Mouse (Mus musculus): ENCODE results near the gene Senp1. TPM values are rescaled to one million over a fixed set of nuclear protein-coding genes. Genes with fewer than 3 reads are reported as not detected.

Senp1 gene
- polyA plus RNA-seq, 1 experiment, result 10.3 TPM

- peak within 1 kb of the TSS; percentile 57 for H3K4me3 ChIP-seq (ENCODE audit: insufficient read depth, low read length)
- H3K4me1 ChIP-seq (ENCODE audit: control insufficient read depth, insufficient read depth, low read length), result no peaks in the 10 kb centered on the region
- TF ChIP-seq POLR2A (IDR thresholded peaks at IDR 0.05; ENCODE audit: extremely low read depth, insufficient read depth, low read length), result no peak
- TF ChIP-seq CTCF (IDR thresholded peaks at IDR 0.05; ENCODE audit: extremely low read depth, insufficient read depth, low read length), result no peak
- H3K27ac ChIP-seq (ENCODE audit: insufficient read depth, low read length), result peak within 1 kb of the TSS; percentile 84
Measured at GRCm38 (mm10) chr15:98092372-98093120, 998 bp downstream of the Senp1 start, which contains the start of gene Pfkm. Gene Pfkm, plus strand, starts transcription at chr15:98092589.

- TF ChIP-seq CTCF (IDR thresholded peaks at IDR 0.05; ENCODE audit: extremely low read depth, insufficient read depth, low read length), result no peak
- no peak for TF ChIP-seq POLR2A (IDR thresholded peaks at IDR 0.05; ENCODE audit: extremely low read depth, insufficient read depth, low read length)
- Histone ChIP-seq H3K4me1 (ENCODE audit: control insufficient read depth, insufficient read depth, low read length) (no peaks in the 10 kb centered on the region), H3K27ac (ENCODE audit: insufficient read depth, low read length) (no peak overlapping the region), H3K4me3 (ENCODE audit: insufficient read depth, low read length) (no peak overlapping the region; the same call in 1 of the 2 replicates)
Measured at GRCm38 (mm10) chr15:98091841-98092240, 1.7 kb downstream of the Senp1 start.

- no peaks in the 10 kb centered on the region for H3K4me1 ChIP-seq (ENCODE audit: control insufficient read depth, insufficient read depth, low read length)
- H3K4me3 ChIP-seq (ENCODE audit: insufficient read depth, low read length), result no peak overlapping the region
- TF ChIP-seq CTCF (IDR thresholded peaks at IDR 0.05; ENCODE audit: extremely low read depth, insufficient read depth, low read length) (peak; percentile 40), POLR2A (IDR thresholded peaks at IDR 0.05; ENCODE audit: extremely low read depth, insufficient read depth, low read length) (no peak)
- no peak overlapping the region for H3K27ac ChIP-seq (ENCODE audit: insufficient read depth, low read length)
Measured at GRCm38 (mm10) chr15:98089421-98090183, 3.9 kb downstream of the Senp1 start.

GRCm38 (mm10) chr15:98088889-98089288, 4.7 kb downstream of the Senp1 start:
- no peaks in the 10 kb centered on the region for H3K4me1 ChIP-seq (ENCODE audit: control insufficient read depth, insufficient read depth, low read length)
- no peak for TF ChIP-seq CTCF (IDR thresholded peaks at IDR 0.05; ENCODE audit: extremely low read depth, insufficient read depth, low read length)
- no peak for TF ChIP-seq POLR2A (IDR thresholded peaks at IDR 0.05; ENCODE audit: extremely low read depth, insufficient read depth, low read length)

GRCm38 (mm10) chr15:98076901-98077300, 16.6 kb downstream of the Senp1 start:
- H3K4me1 ChIP-seq (ENCODE audit: control insufficient read depth, insufficient read depth, low read length), result no peaks in the 10 kb centered on the region
- H3K27ac ChIP-seq (ENCODE audit: insufficient read depth, low read length), result no peak overlapping the region
- H3K4me3 ChIP-seq (ENCODE audit: insufficient read depth, low read length), result no peak overlapping the region
- TF ChIP-seq CTCF (IDR thresholded peaks at IDR 0.05; ENCODE audit: extremely low read depth, insufficient read depth, low read length), result no peak
- no peak for TF ChIP-seq POLR2A (IDR thresholded peaks at IDR 0.05; ENCODE audit: extremely low read depth, insufficient read depth, low read length)

More at GRCm38 (mm10) chr15:98088889-98089288, 4.7 kb downstream of the Senp1 start:
- H3K4me3 ChIP-seq (ENCODE audit: insufficient read depth, low read length), result no peak overlapping the region
- H3K27ac ChIP-seq (ENCODE audit: insufficient read depth, low read length), result no peak overlapping the region

- peaks cover 5% of the 10 kb centered on the region; the same call in 1 of the 2 replicates for H3K4me1 ChIP-seq (ENCODE audit: control insufficient read depth, insufficient read depth, low read length)
- TF ChIP-seq POLR2A (IDR thresholded peaks at IDR 0.05; ENCODE audit: extremely low read depth, insufficient read depth, low read length), result no peak
- no peak for TF ChIP-seq CTCF (IDR thresholded peaks at IDR 0.05; ENCODE audit: extremely low read depth, insufficient read depth, low read length)
- H3K4me3 ChIP-seq (ENCODE audit: insufficient read depth, low read length), result no peak overlapping the region
- H3K27ac ChIP-seq (ENCODE audit: insufficient read depth, low read length), result no peak overlapping the region
Measured at GRCm38 (mm10) chr15:98075034-98075433, 18.5 kb downstream of the Senp1 start.

- TF ChIP-seq CTCF (IDR thresholded peaks at IDR 0.05; ENCODE audit: extremely low read depth, insufficient read depth, low read length), result no peak
- TF ChIP-seq POLR2A (IDR thresholded peaks at IDR 0.05; ENCODE audit: extremely low read depth, insufficient read depth, low read length), result no peak
- peaks cover 5% of the 10 kb centered on the region; the same call in 1 of the 2 replicates for H3K4me1 ChIP-seq (ENCODE audit: control insufficient read depth, insufficient read depth, low read length)
- no peak overlapping the region for H3K27ac ChIP-seq (ENCODE audit: insufficient read depth, low read length)
- H3K4me3 ChIP-seq (ENCODE audit: insufficient read depth, low read length), result no peak overlapping the region
Measured at GRCm38 (mm10) chr15:98074521-98074920, 19.0 kb downstream of the Senp1 start.

GRCm38 (mm10) chr15:98070376-98070775, 23.2 kb downstream of the Senp1 start:
- no peak overlapping the region for H3K27ac ChIP-seq (ENCODE audit: insufficient read depth, low read length)
- no peak overlapping the region for H3K4me3 ChIP-seq (ENCODE audit: insufficient read depth, low read length)
- peaks cover 5% of the 10 kb centered on the region; the same call in 1 of the 2 replicates for H3K4me1 ChIP-seq (ENCODE audit: control insufficient read depth, insufficient read depth, low read length)
- no peak for TF ChIP-seq POLR2A (IDR thresholded peaks at IDR 0.05; ENCODE audit: extremely low read depth, insufficient read depth, low read length)
- no peak for TF ChIP-seq CTCF (IDR thresholded peaks at IDR 0.05; ENCODE audit: extremely low read depth, insufficient read depth, low read length)

- Histone ChIP-seq H3K27ac (ENCODE audit: insufficient read depth, low read length) (no peak overlapping the region), H3K4me3 (ENCODE audit: insufficient read depth, low read length) (no peak overlapping the region), H3K4me1 (ENCODE audit: control insufficient read depth, insufficient read depth, low read length) (peaks cover 5% of the 10 kb centered on the region; the same call in 1 of the 2 replicates)
- TF ChIP-seq CTCF (IDR thresholded peaks at IDR 0.05; ENCODE audit: extremely low read depth, insufficient read depth, low read length) (no peak), POLR2A (IDR thresholded peaks at IDR 0.05; ENCODE audit: extremely low read depth, insufficient read depth, low read length) (no peak)
Measured at GRCm38 (mm10) chr15:98069566-98070245, 23.8 kb downstream of the Senp1 start.

All from cortical plate, adult 2 months (tissue).